Mouse (Mus musculus) MEL (cell line): ENCODE results near the gene Spast. TPM values are rescaled to one million over a fixed set of nuclear protein-coding genes. Genes with fewer than 3 reads are reported as not detected.

Experiments
- DNase-seq: peaks from one replicate; pipeline ENCODE4 v3.0.0; 2011; ENCODE audit warnings: low read depth, low spot score
- H3K27ac ChIP-seq: 2 replicates; pipeline ENCODE4 v1.5.1; 2012; ENCODE audit warnings: low read depth, mild to moderate bottlenecking, control low read depth, low read length, moderate library complexity; ENCODE audit not compliant: control insufficient read depth
- H3K27me3 ChIP-seq, 2 experiments: fragments of 150-350 bp in 1 of 2; sonication (generic) in 1 of 2; 2 replicates each; pipeline ENCODE4 v1.6.1; 2012; ENCODE audit warnings: low read length in 2 of 2, mild to moderate bottlenecking in 2 of 2, improper control_type of control experiment in 1 of 2, moderate library complexity in 1 of 2; ENCODE audit not compliant: insufficient read depth in 2 of 2, control insufficient read depth in 1 of 2
- H3K36me3 ChIP-seq, 2 experiments: 2 replicates each; pipeline ENCODE4 v1.6.1; 2012 to 2014; ENCODE audit warnings: low read length in 2 of 2, improper control_type of control experiment in 1 of 2, inconsistent platforms in 1 of 2, mild to moderate bottlenecking in 1 of 2; ENCODE audit not compliant: insufficient read depth in 2 of 2, control insufficient read depth in 1 of 2
- H3K4me1 ChIP-seq, 2 experiments: fragments of 150-350 bp in 1 of 2; sonication (generic) in 1 of 2; 2 replicates each; pipeline ENCODE4 v1.6.1; 2012; ENCODE audit warnings: low read length in 2 of 2, improper control_type of control experiment in 1 of 2, mild to moderate bottlenecking in 1 of 2; ENCODE audit not compliant: insufficient read depth in 2 of 2, control insufficient read depth in 1 of 2
- H3K4me3 ChIP-seq, 2 experiments: fragments of 150-350 bp in 1 of 2; sonication (generic) in 1 of 2; 2 replicates each; pipeline ENCODE4 v1.5.1; 2012; ENCODE audit warnings: low read depth in 2 of 2, low read length in 2 of 2, mild to moderate bottlenecking in 2 of 2, moderate library complexity in 2 of 2, control low read depth in 1 of 2, improper control_type of control experiment in 1 of 2; ENCODE audit not compliant: control insufficient read depth in 1 of 2, insufficient read depth in 1 of 2
- H3K79me2 ChIP-seq: 2 replicates; pipeline ENCODE4 v1.6.1; 2012; ENCODE audit warnings: mild to moderate bottlenecking, low read length, moderate library complexity; ENCODE audit not compliant: control insufficient read depth, poor library complexity, insufficient read depth
- H3K9ac ChIP-seq: 2 replicates; pipeline ENCODE4 v1.6.1; 2012; ENCODE audit warnings: low read depth, mild to moderate bottlenecking, control low read depth, low read length, moderate library complexity; ENCODE audit not compliant: control insufficient read depth, poor library complexity, severe bottlenecking
- H3K9me3 ChIP-seq: fragments of 150-350 bp; sonication (generic); replicated peaks from 2 replicates; pipeline ENCODE4 v1.6.1; 2012; ENCODE audit warnings: mild to moderate bottlenecking, low read length, improper control_type of control experiment, moderate library complexity; ENCODE audit not compliant: insufficient read depth
- CHD1 ChIP-seq: IDR thresholded peaks from 2 replicates; pipeline ENCODE4 v1.6.1; 2012; ENCODE audit warnings: low read depth, mild to moderate bottlenecking, inconsistent platforms, low read length, improper control_type of control experiment
- CHD2 ChIP-seq: IDR thresholded peaks from 2 replicates; pipeline ENCODE4 v1.6.1; 2011; ENCODE audit warnings: low read length, improper control_type of control experiment
- CTCF ChIP-seq, 3 experiments: IDR thresholded peaks in 2 of 3; conservative IDR thresholded peaks in 1 of 3; 2 replicates each; pipeline ENCODE4 v1.5.1; 2011 to 2012; ENCODE audit warnings: low read length in 3 of 3, low read depth in 2 of 3, mild to moderate bottlenecking in 2 of 3, improper control_type of control experiment in 1 of 3, inconsistent platforms in 1 of 3, mixed read lengths in 1 of 3, moderate library complexity in 1 of 3; ENCODE audit not compliant: control insufficient read depth in 1 of 3, insufficient read depth in 1 of 3, poor library complexity in 1 of 3, severe bottlenecking in 1 of 3
- EP300 ChIP-seq, 2 experiments: IDR thresholded peaks; 2 replicates each; pipeline ENCODE4 v1.6.1; 2011; ENCODE audit warnings: improper control_type of control experiment in 2 of 2, low read length in 2 of 2, low read depth in 1 of 2, mild to moderate bottlenecking in 1 of 2
- ETS1 ChIP-seq: IDR thresholded peaks from 2 replicates; pipeline ENCODE4 v1.6.1; 2012; ENCODE audit warnings: low read depth, mild to moderate bottlenecking, inconsistent platforms, low read length, improper control_type of control experiment, moderate library complexity
- HCFC1 ChIP-seq: IDR thresholded peaks from 2 replicates; pipeline ENCODE4 v1.6.1; 2012; ENCODE audit warnings: low read depth, mild to moderate bottlenecking, inconsistent platforms, low read length, improper control_type of control experiment, moderate library complexity
- JUND ChIP-seq: IDR thresholded peaks from 2 replicates; pipeline ENCODE4 v1.6.1; 2011; ENCODE audit warnings: low read depth, mild to moderate bottlenecking, improper control_type of control experiment, low read length
- MAFK ChIP-seq: IDR thresholded peaks from 2 replicates; pipeline ENCODE4 v1.6.1; 2011; ENCODE audit warnings: low read depth, mild to moderate bottlenecking, low read length, improper control_type of control experiment, borderline replicate concordance
- MAX ChIP-seq: IDR thresholded peaks from 2 replicates; pipeline ENCODE4 v1.6.1; 2011; ENCODE audit warnings: low read length, improper control_type of control experiment
- MEF2A ChIP-seq: IDR thresholded peaks from 2 replicates; pipeline ENCODE4 v1.6.1; 2014; ENCODE audit warnings: low read depth, mild to moderate bottlenecking, inconsistent platforms, low read length, improper control_type of control experiment; ENCODE audit not compliant: poor library complexity, insufficient replicate concordance, severe bottlenecking; ENCODE audit errors: extremely low read depth
- MYC ChIP-seq: IDR thresholded peaks from 2 replicates; pipeline ENCODE4 v1.6.1; 2011; ENCODE audit warnings: low read depth, mild to moderate bottlenecking, low read length, improper control_type of control experiment, moderate library complexity
- POLR2A ChIP-seq, 2 experiments: IDR thresholded peaks; 2 replicates each; pipeline ENCODE4 v1.6.1; 2011 to 2012; ENCODE audit warnings: low read length in 2 of 2, mild to moderate bottlenecking in 2 of 2, control low read depth in 1 of 2, improper control_type of control experiment in 1 of 2, low read depth in 1 of 2, moderate library complexity in 1 of 2; ENCODE audit not compliant: control insufficient read depth in 1 of 2, insufficient read depth in 1 of 2, poor library complexity in 1 of 2
- RAD21 ChIP-seq: IDR thresholded peaks from 2 replicates; pipeline ENCODE4 v1.6.1; 2011; ENCODE audit warnings: mild to moderate bottlenecking, low read depth, low read length, improper control_type of control experiment
- RCOR1 ChIP-seq: IDR thresholded peaks from 2 replicates; pipeline ENCODE4 v1.6.1; 2012; ENCODE audit warnings: low read depth, mild to moderate bottlenecking, inconsistent platforms, low read length, improper control_type of control experiment
- SIN3A ChIP-seq: IDR thresholded peaks from 2 replicates; pipeline ENCODE4 v1.6.1; 2012; ENCODE audit warnings: low read length, improper control_type of control experiment, inconsistent platforms
- TAL1 ChIP-seq: IDR thresholded peaks from 2 replicates; pipeline ENCODE4 v1.6.1; 2012; ENCODE audit warnings: mild to moderate bottlenecking, inconsistent platforms, low read length, moderate library complexity, mixed read lengths
- TBP ChIP-seq: IDR thresholded peaks from 2 replicates; pipeline ENCODE4 v1.8.0; 2011; ENCODE audit warnings: low read depth, low read length, improper control_type of control experiment
- polyA plus RNA-seq, 2 experiments: library from polyadenylated mRNA; stranded (reverse) in 1 of 2; unstranded in 1 of 2; fragments of >175 nt in 1 of 2; fragments of >200 nt in 1 of 2; gene quantifications; 2 replicates each; pipeline versions ENCODE4 v1.2.1 to v1.2.4; 2012; ENCODE audit warnings: low replicate concordance in 2 of 2, low read depth in 1 of 2; ENCODE audit not compliant: insufficient read length in 2 of 2, insufficient read depth in 1 of 2, missing spikeins in 1 of 2
- total RNA-seq: library from RNA; depleted of rRNA; stranded (reverse); fragments of 300-350 nt; gene quantifications from 2 replicates; pipeline ENCODE4 v1.2.3, GENCODE M21; 2012

Gene Spast
- total and polyA plus RNA-seq, 3 experiments, result 29.0 to 35.2 TPM; not detected in 1

GRCm38 (mm10) chr17:74396766-74397165 lies 58.0 kb downstream of the Spast start:
- H3K4me1 ChIP-seq, result peaks cover 2 to 6% of the 10 kb centered on the region in 2 experiments; a peak in 2 of 4 replicates
- no peaks in the 10 kb centered on the region for H3K9me3 ChIP-seq
- H3K4me3 ChIP-seq, result peak overlapping the region; percentile 87 to 96
- no peaks in the 10 kb centered on the region for H3K27me3 ChIP-seq
- H3K79me2 ChIP-seq, result peaks cover 11% of the 10 kb centered on the region
- peak overlapping the region; percentile 95 for H3K9ac ChIP-seq
- TF ChIP-seq CHD2 (no peak), POLR2A (IDR thresholded peaks at IDR 0.05; ENCODE audit: control insufficient read depth in 1 of 2, insufficient read depth in 1 of 2, low read depth in 1 of 2, low read length in 2 of 2, poor library complexity in 1 of 2) (no peak), CHD1 (no peak), MEF2A (no peak), JUND (no peak), RAD21 (no peak), MAX (no peak), MAFK (no peak), TBP (peak; percentile 61; the same call in 1 of the 2 replicates)
- H3K27ac ChIP-seq, result no peak overlapping the region
- peak; percentile 55 for DNase-seq
- peaks cover 0 to 3% of the 10 kb centered on the region in 2 experiments; a peak in 3 of 4 replicates for H3K36me3 ChIP-seq

- Histone ChIP-seq H3K79me2 (peaks cover 11% of the 10 kb centered on the region), H3K9me3 (no peaks in the 10 kb centered on the region), H3K4me3 (peak overlapping the region in 1 of 2 experiments; percentile 87; a peak in 1 of 4 replicates), H3K27ac (no peak overlapping the region), H3K4me1 (peaks cover 2 to 6% of the 10 kb centered on the region in 2 experiments; a peak in 2 of 4 replicates), H3K36me3 (peaks cover under 1 to 3% of the 10 kb centered on the region in 2 experiments; a peak in 3 of 4 replicates), H3K27me3 (no peaks in the 10 kb centered on the region), H3K9ac (peak overlapping the region; percentile 95; the same call in 1 of the 2 replicates)
- peak; percentile 89 for DNase-seq
- TF ChIP-seq RCOR1 (no peak), SIN3A (peak; percentile 45; the same call in 1 of the 2 replicates), HCFC1 (peak; percentile 50; the same call in 1 of the 2 replicates), MAX (no peak), CTCF (IDR thresholded peaks at IDR 0.05 in 2 of 3, conservative IDR thresholded peaks at IDR 0.05 in 1 of 3; ENCODE audit: control insufficient read depth in 1 of 3, insufficient read depth in 1 of 3, low read depth in 2 of 3, low read length in 3 of 3, poor library complexity in 1 of 3, severe bottlenecking in 1 of 3) (no peak), TAL1 (no peak), MYC (peak; percentile 50; the same call in 1 of the 2 replicates), ETS1 (no peak), EP300 (IDR thresholded peaks at IDR 0.05; ENCODE audit: low read depth in 1 of 2, low read length in 2 of 2) (no peak), CHD2 (no peak), MAFK (no peak), TBP (0 out of 2 replicates have a peak, but pooled peaks have one; percentile 51)
- TF ChIP-seq, all 39 proteins: peak for 4
Measured at GRCm38 (mm10) chr17:74397173-74397572, 58.4 kb downstream of the Spast start.
